Mouse (Mus musculus) megakaryocyte, embryonic 14.5 days (primary cell): Measurements from ENCODE around the gene Morc3.

Experiments used
- FLI1 ChIP-seq: IDR thresholded peaks from 2 replicates; pipeline ENCODE4 v1.6.1; 2012; ENCODE audit warnings: low read length, inconsistent platforms, mixed read lengths
- GATA1 ChIP-seq: IDR thresholded peaks from 3 replicates; pipeline ENCODE4 v1.6.1; 2012; ENCODE audit warnings: mixed read lengths, low read length, inconsistent platforms, borderline replicate concordance

DNA sequence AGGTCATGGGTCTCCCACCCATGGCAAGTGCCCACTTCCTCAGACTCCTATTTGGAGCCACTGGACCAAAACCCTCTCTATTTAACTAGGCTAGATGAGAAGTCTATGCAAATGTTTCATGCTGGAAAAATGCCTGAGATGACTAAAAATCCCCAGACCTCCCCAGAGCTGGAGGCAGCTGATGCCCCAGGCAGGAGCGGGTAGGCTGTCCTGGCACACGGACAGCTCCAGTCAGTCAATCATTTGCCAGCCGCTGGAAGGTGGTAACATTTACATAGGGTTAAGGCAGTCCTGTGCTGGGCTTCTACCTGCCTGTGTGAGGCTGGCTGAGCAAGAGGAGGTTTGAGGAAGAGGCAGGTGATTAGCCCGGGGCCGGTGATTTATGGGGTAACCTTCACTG, 80.2 kb downstream of the Morc3 start:
- TF ChIP-seq GATA1 (no peak), FLI1 (no peak)
